Mouse (Mus musculus) C2C12 (cell line): ENCODE data around the gene Plekhg3.

ENCODE experiments used
- CTCF ChIP-seq: IDR thresholded peaks from one replicate; pipeline ENCODE4 v1.5.1; 2011; ENCODE audit not compliant: control insufficient read depth, insufficient read depth, insufficient read length
- FOSL1 ChIP-seq: IDR thresholded peaks from one replicate; pipeline ENCODE4 v1.8.0; 2011; ENCODE audit warnings: mild to moderate bottlenecking, low read length; ENCODE audit not compliant: poor library complexity, insufficient read depth, severe bottlenecking
- MAX ChIP-seq: IDR thresholded peaks from one replicate; pipeline ENCODE4 v1.6.1; 2011; ENCODE audit warnings: mild to moderate bottlenecking, control low read depth
- MYOD1 ChIP-seq: IDR thresholded peaks from one replicate; pipeline ENCODE4 v1.6.1; 2011; ENCODE audit warnings: low read depth; ENCODE audit not compliant: control insufficient read depth, insufficient read length
- MYOG ChIP-seq: IDR thresholded peaks from one replicate; pipeline ENCODE4 v1.6.1; 2011; ENCODE audit not compliant: control insufficient read depth, insufficient read length; ENCODE audit errors: extremely low read depth
- USF1 ChIP-seq: IDR thresholded peaks from one replicate; pipeline ENCODE4 v1.6.1; 2011; ENCODE audit warnings: low read depth, mild to moderate bottlenecking, control low read depth, moderate library complexity

GRCm38 (mm10) chr12:76500055-76500454 is 30.6 kb upstream of the Plekhg3 start:
- TF ChIP-seq CTCF: no peak
- no peak for TF ChIP-seq USF1
- TF ChIP-seq MAX: no peak
- TF ChIP-seq FOSL1: no peak
- TF ChIP-seq MYOD1: no peak
- TF ChIP-seq MYOG: no peak
